Comparison of ENCODE assay signal across 8 mouse cellular contexts in genomic region chr5:114567075-114567517, GRCm38 (mm10). TPM values are rescaled to one million over a fixed set of nuclear protein-coding genes. Genes with fewer than 3 reads are reported as not detected.
A peak's percentile ranks its signal among the peaks of the same experiment; 100 is the strongest.
DNase-seq lines count a peak whose midpoint lies in the region; ATAC-seq and TF ChIP-seq lines count a peak whose summit lies in the region.

No protein-coding gene starts in this region.

- peak; percentile 82 for ATAC-seq in heart, embryonic 13.5 days (ENCODE audit: extremely low read depth, insufficient number of reproducible peaks, low FRiP score, low TSS enrichment)
- ATAC-seq in kidney, postnatal 0 days (replicated peaks; ENCODE audit: low FRiP score, low read depth): peak; percentile 89

- peaks cover 45% of the 10 kb centered on the region for H3K4me1 ChIP-seq in heart, embryonic 13.5 days
- peaks cover 26% of the 10 kb centered on the region for H3K4me1 ChIP-seq in kidney, postnatal 0 days (replicated peaks; ENCODE audit: insufficient read depth, low read length)
- peaks cover 21% of the 10 kb centered on the region for H3K4me1 ChIP-seq in liver, adult 2 months (ENCODE audit: control insufficient read depth, insufficient read depth, low read length)

- peaks cover 53% of the 10 kb centered on the region for H3K27me3 ChIP-seq in heart, embryonic 13.5 days (replicated peaks)
- H3K27me3 ChIP-seq in kidney, postnatal 0 days (ENCODE audit: insufficient read depth, low read length): no peaks in the 10 kb centered on the region
- no peaks in the 10 kb centered on the region for H3K27me3 ChIP-seq in liver, adult 2 months (ENCODE audit: control insufficient read depth, insufficient read depth, low read length)
- peaks cover 59% of the 10 kb centered on the region for H3K27me3 ChIP-seq in myocyte (ENCODE audit: control insufficient read depth, insufficient read depth, insufficient read length)

- H3ac ChIP-seq in myocyte (ENCODE audit: control insufficient read depth, insufficient read length): peak overlapping the region; percentile 13

- peak overlapping the region; percentile 75 for H3K4me3 ChIP-seq in heart, embryonic 13.5 days
- peak overlapping the region; percentile 71 for H3K4me3 ChIP-seq in kidney, postnatal 0 days (replicated peaks; ENCODE audit: low read depth, low read length)
- H3K4me3 ChIP-seq in liver, adult 2 months (ENCODE audit: insufficient read depth, low read depth, low read length): peak overlapping the region; percentile 69
- H3K4me3 ChIP-seq in myocyte: no peak overlapping the region

- H3K27ac ChIP-seq in heart, embryonic 13.5 days (replicated peaks): peak overlapping the region; percentile 63
- peak overlapping the region; percentile 71 for H3K27ac ChIP-seq in kidney, postnatal 0 days
- no peak overlapping the region for H3K27ac ChIP-seq in liver, adult 2 months (replicated peaks; ENCODE audit: insufficient read depth, low read depth, low read length)

- H3K36me3 ChIP-seq in heart, embryonic 13.5 days: no peaks in the 10 kb centered on the region
- H3K36me3 ChIP-seq in kidney, postnatal 0 days (ENCODE audit: insufficient read depth, low read length): no peaks in the 10 kb centered on the region
- H3K36me3 ChIP-seq in liver, adult 2 months (ENCODE audit: control insufficient read depth, insufficient read depth, low read length): no peaks in the 10 kb centered on the region
- no peaks in the 10 kb centered on the region for H3K36me3 ChIP-seq in myocyte (ENCODE audit: control insufficient read depth, insufficient read depth)

- peaks cover 10% of the 10 kb centered on the region; the same call in 1 of the 2 replicates for H3K9me3 ChIP-seq in heart, embryonic 13.5 days
- no peaks in the 10 kb centered on the region for H3K9me3 ChIP-seq in kidney, postnatal 0 days (replicated peaks; ENCODE audit: low read length)

- peak; percentile 99 for TF ChIP-seq POLR2A in brain, embryonic 14.5 days (IDR thresholded peaks at IDR 0.05; ENCODE audit: borderline replicate concordance, extremely low read depth, insufficient read depth, insufficient read length, poor library complexity, severe bottlenecking)
- peak; percentile 95 for TF ChIP-seq POLR2A in liver, adult 2 months (IDR thresholded peaks at IDR 0.05; ENCODE audit: extremely low read depth, insufficient read depth, low read length)
- peak; percentile 37 for TF ChIP-seq POLR2A in myocyte (IDR thresholded peaks at IDR 0.05; ENCODE audit: insufficient read length, low read depth)

- WGBS in heart, embryonic 13.5 days: under 1% methylated on average over 49 of the region's 52 CpGs
- WGBS in kidney, postnatal 0 days: under 1% methylated on average over 52 of the region's 52 CpGs
- WGBS in liver, adult 2 months: under 1% methylated on average over 52 of the region's 52 CpGs

- TF ChIP-seq CTCF in brain, embryonic 14.5 days (IDR thresholded peaks at IDR 0.05; ENCODE audit: borderline replicate concordance, extremely low read depth, insufficient read depth, insufficient read length): no peak
- TF ChIP-seq CTCF in kidney, postnatal 0 days (IDR thresholded peaks at IDR 0.05; ENCODE audit: low read depth): peak; percentile 24; the same call in 1 of the 2 replicates
- no peak for TF ChIP-seq CTCF in liver, adult 2 months (IDR thresholded peaks at IDR 0.05; ENCODE audit: low read depth, low read length)

- no peaks in the 10 kb centered on the region for H3K79me2 ChIP-seq in liver, adult 2 months (ENCODE audit: control insufficient read depth, insufficient read depth, low read length)
- H3K79me2 ChIP-seq in myocyte (ENCODE audit: control insufficient read depth, insufficient read depth): no peaks in the 10 kb centered on the region

- peak; percentile 94 for DNase-seq in CD4-positive, CD25-positive, alpha-beta regulatory T cell, adult 2 months (ENCODE audit: low read depth, low spot score)
- DNase-seq in brain, embryonic 14.5 days (ENCODE audit: low read depth): peak; percentile 99
- DNase-seq in fibroblast of lung, adult 2 months (ENCODE audit: low read depth): peak; percentile 78
- peak; percentile 98 for DNase-seq in kidney, postnatal 0 days (ENCODE audit: low spot score)
- peak; percentile 88 for DNase-seq in liver, adult 2 months (ENCODE audit: extremely low read depth, low read depth, low spot score)
- peak; percentile 82 to 91 for DNase-seq in spleen, postnatal 4 days (ENCODE audit: low spot score in 2 of 2)

- peak overlapping the region; percentile 99 for H3K4me2 ChIP-seq in heart, embryonic 13.5 days
- H3K4me2 ChIP-seq in kidney, postnatal 0 days (ENCODE audit: low read length): peak overlapping the region; percentile 96
- H3K4me2 ChIP-seq in myocyte (ENCODE audit: low read depth): peak overlapping the region; percentile 67

- H3K9ac ChIP-seq in heart, embryonic 13.5 days: peak overlapping the region; percentile 81
- H3K9ac ChIP-seq in kidney, postnatal 0 days (ENCODE audit: low read depth, low read length): peak overlapping the region; percentile 63
- peak overlapping the region; percentile 66 for H3K9ac ChIP-seq in liver, adult 2 months (ENCODE audit: low read depth, low read length)

TF ChIP-seq in myocyte, 11 proteins besides CTCF, POLR2A, EP300 and RAD21:
- TF ChIP-seq REST (IDR thresholded peaks at IDR 0.05; ENCODE audit: insufficient read depth, insufficient read length) (no peak), CEBPB (IDR thresholded peaks at IDR 0.05; ENCODE audit: insufficient read depth, poor library complexity, severe bottlenecking) (no peak), MAX (IDR thresholded peaks at IDR 0.05; ENCODE audit: low read depth) (no peak), POLR2AphosphoS2 (IDR thresholded peaks at IDR 0.05; ENCODE audit: insufficient read length, low read depth) (no peak), USF1 (IDR thresholded peaks at IDR 0.05; ENCODE audit: low read depth) (no peak), TCF3 (IDR thresholded peaks at IDR 0.05; ENCODE audit: insufficient read length, low read depth) (no peak), MYOD1 (IDR thresholded peaks at IDR 0.05; ENCODE audit: control insufficient read depth in 1 of 3, insufficient read length in 2 of 3, low read depth in 2 of 3) (no peak), E2F4 (IDR thresholded peaks at IDR 0.05; ENCODE audit: insufficient read depth) (peak; percentile 73)

RNA-seq across cellular contexts. Expression of gene Fam222a, which starts 0.7 kb away (rescaled TPM):
- 13.6 and 16.6 TPM in 2 replicates for polyA plus RNA-seq in brain, embryonic 14.5 days (2012; rRNA removed)
- 0.59 and 0.79 TPM in 2 replicates for polyA plus RNA-seq in heart, embryonic 13.5 days (2015; fragmentation: Nextera tagmentation; extraction: Ambion mirVana)
- polyA plus RNA-seq in kidney, postnatal 0 days (2015; fragmentation: Nextera tagmentation; extraction: Ambion mirVana): 5.0 and 5.8 TPM in 2 replicates
- 0.09 and 0.60 TPM in 2 replicates for total RNA-seq in liver, adult 2 months (2014; rRNA removed)
- polyA plus RNA-seq in liver, adult 2 months (2012; rRNA removed): 1.2 and 1.4 TPM in 2 replicates
- 0.02 TPM for polyA plus RNA-seq in myocyte (2012; fragmentation: generic; extraction: Trizol)

Comparison
In these comparisons a context has a peak if more than half of its experiments do, and no peak if none do; other contexts are left out.
1. POLR2A ChIP-seq: peak in every context shown above with its lines; median percentile 99 in brain, embryonic 14.5 days; 95 in liver, adult 2 months; 37 in myocyte.